30 mouse cellular contexts compared by ENCODE assay signal in the genomic region with DNA sequence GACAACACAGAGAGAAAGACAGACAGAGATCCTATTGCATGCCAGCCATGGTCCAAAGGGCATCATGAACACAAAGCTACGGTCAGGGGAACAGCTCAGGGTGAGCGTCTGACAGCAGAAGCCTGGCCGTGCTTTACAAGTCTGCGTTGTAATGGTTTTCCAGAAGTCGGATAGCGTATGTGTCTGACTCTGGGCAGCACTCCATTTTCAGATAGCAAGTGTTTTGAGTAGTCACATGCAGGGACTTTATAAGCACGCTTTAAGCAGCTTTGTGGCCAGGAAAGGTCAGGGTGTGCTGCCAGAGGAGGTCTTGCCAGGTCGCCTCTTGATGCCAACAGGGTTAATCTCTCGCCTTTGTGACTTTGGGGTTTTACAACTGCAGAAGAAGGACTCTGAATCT. TPM values are rescaled to one million over a fixed set of nuclear protein-coding genes. Genes with fewer than 3 reads are reported as not detected.
DNase-seq lines count a peak whose midpoint lies in the region; ATAC-seq and TF ChIP-seq lines count a peak whose summit lies in the region.
"Had no signal": no experiment of that assay in that cellular context is flagged by ENCODE, and none has a peak within 500 bp of the region (broad histone marks: within the 10 kb centered on the region; RNA-seq: fewer than 3 reads in every experiment).

No protein-coding gene starts in this region.

- H3K4me3 ChIP-seq in liver, adult 2 months (ENCODE audit: insufficient read depth, low read depth, low read length) = no peak overlapping the region
- no peak overlapping the region for H3K4me3 ChIP-seq in liver, embryonic 11.5 days (ENCODE audit: low read depth, low read length)
- no peak overlapping the region for H3K4me3 ChIP-seq in brown adipose tissue, adult 24 weeks (ENCODE audit: insufficient read depth, low read depth, low read length)
- H3K4me3 ChIP-seq: erythroblast, embryonic 14.5 days; gastrocnemius, adult 2 months; hindbrain, embryonic 12.5 days; layer of hippocampus, adult 2 months; left cerebral cortex, adult 2 months; midbrain, embryonic 12.5 days; neural tube, embryonic 13.5 days had no signal

- TF ChIP-seq CTCF in liver, adult 2 months (IDR thresholded peaks at IDR 0.05; ENCODE audit: low read depth, low read length) = no peak

- H3K4me1 ChIP-seq in liver, adult 2 months (ENCODE audit: control insufficient read depth, insufficient read depth, low read length) = peaks cover 16% of the 10 kb centered on the region
- peaks cover 15% of the 10 kb centered on the region for H3K4me1 ChIP-seq in liver, embryonic 11.5 days (replicated peaks; ENCODE audit: control insufficient read depth, insufficient read depth, low read length)
- H3K4me1 ChIP-seq in brown adipose tissue, adult 24 weeks (ENCODE audit: control insufficient read depth, insufficient read depth, insufficient read length, low read length) = peaks cover 10% of the 10 kb centered on the region
- H3K4me1 ChIP-seq: hindbrain, embryonic 12.5 days; midbrain, embryonic 12.5 days had no signal

- no peak for TF ChIP-seq POLR2A in liver, adult 2 months (IDR thresholded peaks at IDR 0.05; ENCODE audit: extremely low read depth, insufficient read depth, low read length)

- no peaks in the 10 kb centered on the region for H3K36me3 ChIP-seq in liver, adult 2 months (ENCODE audit: control insufficient read depth, insufficient read depth, low read length)
- H3K36me3 ChIP-seq in liver, embryonic 11.5 days (ENCODE audit: control insufficient read depth, insufficient read depth, low read length) = no peaks in the 10 kb centered on the region
- H3K36me3 ChIP-seq: hindbrain, embryonic 12.5 days; midbrain, embryonic 12.5 days; neural tube, embryonic 13.5 days had no signal

- peak overlapping the region; percentile 4; the same call in 1 of the 2 replicates for H3K9ac ChIP-seq in liver, adult 2 months (ENCODE audit: low read depth, low read length)
- H3K9ac ChIP-seq in liver, embryonic 11.5 days (ENCODE audit: low read depth, low read length) = no peak overlapping the region
- H3K9ac ChIP-seq: hindbrain, embryonic 12.5 days; midbrain, embryonic 12.5 days; neural tube, embryonic 13.5 days had no signal

- peak; percentile 62 for DNase-seq in adrenal gland, postnatal 10 days
- DNase-seq in adrenal gland, adult 18-20 months (ENCODE audit: low spot score in 2 of 2) = no peak
- DNase-seq in heart, adult 9 months (ENCODE audit: low spot score in 2 of 2) = peak; percentile 50 to 51
- DNase-seq in heart, adult 8-10 months (ENCODE audit: low spot score) = no peak
- peak; percentile 81 for DNase-seq in liver, adult 2 months (ENCODE audit: extremely low read depth, low read depth, low spot score)
- DNase-seq in liver, embryonic 11.5 days (ENCODE audit: low spot score) = no peak
- DNase-seq in left cerebral cortex, adult 9 months (ENCODE audit: low spot score in 2 of 2) = no peak
- DNase-seq: adrenal gland, postnatal 36 days; cerebellum, adult 2 months; cerebellum, postnatal 14 days; gastrocnemius, adult 2 months; gastrocnemius, postnatal 36 days; kidney, adult 9 months; left cerebral cortex, postnatal 4 days; liver; lung, adult 2 months; right cerebral cortex, postnatal 4 days; thymus, adult 18-20 months; thymus, postnatal 25 days had no signal

- WGBS in liver, adult 2 months = 18% methylated on average over 9 of the region's 9 CpGs
- WGBS in liver, embryonic 11.5 days = 77% methylated on average over 9 of the region's 9 CpGs

- no peaks in the 10 kb centered on the region for H3K79me2 ChIP-seq in liver, adult 2 months (ENCODE audit: control insufficient read depth, insufficient read depth, low read length)

- no peaks in the 10 kb centered on the region for H3K27me3 ChIP-seq in liver, adult 2 months (ENCODE audit: control insufficient read depth, insufficient read depth, low read length)
- no peaks in the 10 kb centered on the region for H3K27me3 ChIP-seq in liver, embryonic 11.5 days (replicated peaks; ENCODE audit: control insufficient read depth, insufficient read depth, low read length)
- H3K27me3 ChIP-seq: hindbrain, embryonic 12.5 days; midbrain, embryonic 12.5 days; neural tube, embryonic 13.5 days had no signal

- ATAC-seq in liver, embryonic 11.5 days (replicated peaks; ENCODE audit: low FRiP score) = no peak
- ATAC-seq: forebrain, embryonic 16.5 days; hindbrain, postnatal 0 days; intestine, embryonic 16.5 days had no signal

- no peak overlapping the region for H3K4me2 ChIP-seq in liver, embryonic 11.5 days
- H3K4me2 ChIP-seq: hindbrain, embryonic 12.5 days; midbrain, embryonic 12.5 days; neural tube, embryonic 13.5 days had no signal

- peak overlapping the region; percentile 28 for H3K27ac ChIP-seq in liver, adult 2 months (replicated peaks; ENCODE audit: insufficient read depth, low read depth, low read length)
- no peak overlapping the region for H3K27ac ChIP-seq in liver, embryonic 11.5 days (ENCODE audit: low read depth, low read length)
- 0 out of 2 replicates have a peak overlapping the region, but pooled peaks have one; percentile 9 for H3K27ac ChIP-seq in brown adipose tissue, adult 24 weeks (replicated peaks; ENCODE audit: low read depth, low read length)
- H3K27ac ChIP-seq: gastrocnemius, adult 2 months; hindbrain, embryonic 12.5 days; hindbrain, postnatal 0 days; layer of hippocampus, adult 2 months; left cerebral cortex, adult 2 months; midbrain, embryonic 12.5 days; neural tube, embryonic 13.5 days; stomach, postnatal 0 days had no signal

- H3K9me3 ChIP-seq in liver, embryonic 11.5 days (ENCODE audit: control insufficient read depth, low read length) = no peaks in the 10 kb centered on the region
- H3K9me3 ChIP-seq: hindbrain, embryonic 12.5 days; midbrain, embryonic 12.5 days; neural tube, embryonic 13.5 days had no signal

RNA-seq across cellular contexts. Expression of gene Slc25a33, which starts 10.3 kb away (rescaled TPM):
- total RNA-seq in adrenal gland, postnatal 10 days (2021) = 10 to 100 TPM; 24.3 to 34.0 TPM
- total RNA-seq in adrenal gland, adult 18-20 months (2021) = 10 to 100 TPM; 16.3 to 24.3 TPM
- 10 to 100 TPM; 19.9 to 28.9 (median 23.1) TPM for total RNA-seq in heart, adult 8-10 months (2022)
- 14.3 and 21.5 TPM in 2 replicates for total RNA-seq in liver, adult 2 months (2014; rRNA removed)
- polyA plus RNA-seq in liver, adult 2 months (2012; rRNA removed) = 11.0 and 12.7 TPM in 2 replicates
- 21.9 and 23.2 TPM in 2 replicates for polyA plus RNA-seq in liver, embryonic 11.5 days (2014; fragmentation: Nextera tagmentation; extraction: Ambion mirVana)
- 24.0 and 24.2 TPM in 2 replicates for polyA plus RNA-seq in brown adipose tissue, adult 24 weeks (2012; ENCODE audit: insufficient read depth, insufficient read length, missing spikeins)

RNA-seq across cellular contexts. Expression of gene Tmem201, which starts 46.5 kb away (rescaled TPM):
- total RNA-seq in adrenal gland, postnatal 10 days (2021) = 10 to 100 TPM; 35.0 to 43.6 TPM
- 10 to 100 TPM; 27.8 to 29.0 TPM for total RNA-seq in adrenal gland, adult 18-20 months (2021)
- total RNA-seq in heart, adult 8-10 months (2022) = 10 to 100 TPM; 92.2 to 93.9 (median 93.1) TPM
- 6.5 and 8.2 TPM in 2 replicates for total RNA-seq in liver, adult 2 months (2014; rRNA removed)
- polyA plus RNA-seq in liver, adult 2 months (2012; rRNA removed) = 23.4 and 25.2 TPM in 2 replicates
- polyA plus RNA-seq in liver, embryonic 11.5 days (2014; fragmentation: Nextera tagmentation; extraction: Ambion mirVana) = 16.8 and 16.9 TPM in 2 replicates
- polyA plus RNA-seq in brown adipose tissue, adult 24 weeks (2012; ENCODE audit: insufficient read depth, insufficient read length, missing spikeins) = 9.2 and 9.6 TPM in 2 replicates

Comparison
In these comparisons a context has a peak if more than half of its experiments do, and no peak if none do; other contexts are left out.
1. DNase-seq: peak in adrenal gland, postnatal 10 days (single experiment), heart, adult 9 months (2 of 2) and liver, adult 2 months (single experiment); none in adrenal gland, adult 18-20 months (0 of 2), heart, adult 8-10 months (single experiment), liver, embryonic 11.5 days (single experiment) and left cerebral cortex, adult 9 months (0 of 2).